Mouse (Mus musculus): ENCODE results near the gene Adgrv1. TPM values are rescaled to one million over a fixed set of nuclear protein-coding genes. Genes with fewer than 3 reads are reported as not detected.
"Not testable (repeated sequence)": the region's sequence is repeated elsewhere in the genome, so short reads cannot be mapped to it uniquely, and the experiment has no call there.

Adgrv1 gene
- total RNA-seq, 2 experiments from 2014 or later, result not detected

GRCm38 (mm10) chr13:81270396-81270795 is 362.6 kb downstream of the Adgrv1 start:
- ATAC-seq (ENCODE audit: poor library complexity, severe bottlenecking), result no peak

GRCm38 (mm10) chr13:81269056-81269455 is 363.9 kb downstream of the Adgrv1 start:
- no peak for ATAC-seq (ENCODE audit: poor library complexity, severe bottlenecking)

GRCm38 (mm10) chr13:81267489-81267888 is 365.5 kb downstream of the Adgrv1 start:
- not testable (repeated sequence) for ATAC-seq (ENCODE audit: poor library complexity, severe bottlenecking)

GRCm38 (mm10) chr13:81264465-81264864 is 368.5 kb downstream of the Adgrv1 start:
- no peak for ATAC-seq (ENCODE audit: poor library complexity, severe bottlenecking)

- peak; percentile 60 for ATAC-seq (ENCODE audit: poor library complexity, severe bottlenecking)
These were observed 391.8 kb downstream of the Adgrv1 start for GRCm38 (mm10) chr13:81241181-81241580.

- no peak for ATAC-seq (ENCODE audit: poor library complexity, severe bottlenecking)
These were observed 393.1 kb downstream of the Adgrv1 start for GRCm38 (mm10) chr13:81239836-81240235.

GRCm38 (mm10) chr13:81239427-81239826 is 393.5 kb downstream of the Adgrv1 start:
- ATAC-seq (ENCODE audit: poor library complexity, severe bottlenecking), result peak; percentile 59

GRCm38 (mm10) chr13:81238855-81239254 is 394.1 kb downstream of the Adgrv1 start:
- ATAC-seq (ENCODE audit: poor library complexity, severe bottlenecking), result peak; percentile 25

GRCm38 (mm10) chr13:81237947-81238346 is 395.0 kb downstream of the Adgrv1 start:
- 0 out of 2 replicates have a peak, but pooled peaks have one; percentile 7 for ATAC-seq (ENCODE audit: poor library complexity, severe bottlenecking)

- no peak for ATAC-seq (ENCODE audit: poor library complexity, severe bottlenecking)
These were observed 396.1 kb downstream of the Adgrv1 start for GRCm38 (mm10) chr13:81236758-81237395.

GRCm38 (mm10) chr13:81234031-81234430 is 398.9 kb downstream of the Adgrv1 start:
- ATAC-seq (ENCODE audit: poor library complexity, severe bottlenecking), result no peak

- no peak for ATAC-seq (ENCODE audit: poor library complexity, severe bottlenecking)
These were observed 400.1 kb downstream of the Adgrv1 start for GRCm38 (mm10) chr13:81232839-81233238.

- peak; percentile 72 for ATAC-seq (ENCODE audit: poor library complexity, severe bottlenecking)
These were observed 402.8 kb downstream of the Adgrv1 start for GRCm38 (mm10) chr13:81230161-81230560.

GRCm38 (mm10) chr13:81223768-81224167 is 409.2 kb downstream of the Adgrv1 start:
- ATAC-seq (ENCODE audit: poor library complexity, severe bottlenecking), result no peak

GRCm38 (mm10) chr13:81222377-81222776 is 410.6 kb downstream of the Adgrv1 start:
- ATAC-seq (ENCODE audit: poor library complexity, severe bottlenecking), result no peak

- no peak for ATAC-seq (ENCODE audit: poor library complexity, severe bottlenecking)
These were observed 421.5 kb downstream of the Adgrv1 start for GRCm38 (mm10) chr13:81211436-81211835.

GRCm38 (mm10) chr13:81210516-81210915 is 422.4 kb downstream of the Adgrv1 start:
- ATAC-seq (ENCODE audit: poor library complexity, severe bottlenecking), result no peak

- no peak for ATAC-seq (ENCODE audit: poor library complexity, severe bottlenecking)
These were observed 423.1 kb downstream of the Adgrv1 start for GRCm38 (mm10) chr13:81209815-81210214.

- no peak for ATAC-seq (ENCODE audit: poor library complexity, severe bottlenecking)
These were observed 424.8 kb downstream of the Adgrv1 start for GRCm38 (mm10) chr13:81208106-81208613.

GRCm38 (mm10) chr13:81181966-81182908 is 450.7 kb downstream of the Adgrv1 start:
- peak; percentile 19; the same call in 1 of the 2 replicates for ATAC-seq (ENCODE audit: poor library complexity, severe bottlenecking)

- ATAC-seq (ENCODE audit: poor library complexity, severe bottlenecking), result no peak
These were observed 451.5 kb downstream of the Adgrv1 start for GRCm38 (mm10) chr13:81181459-81181858.

GRCm38 (mm10) chr13:81176820-81177219 is 456.1 kb downstream of the Adgrv1 start:
- peak; percentile 52 for ATAC-seq (ENCODE audit: poor library complexity, severe bottlenecking)
